Mouse (Mus musculus) duodenum, adult 2 months (tissue): ENCODE results near the gene Nfam1. TPM values are rescaled to one million over a fixed set of nuclear protein-coding genes. Genes with fewer than 3 reads are reported as not detected.

Experiments used
- polyA plus RNA-seq: library from polyadenylated mRNA; depleted of rRNA; stranded (reverse); fragments of >200 nt; gene quantifications from 2 replicates; pipeline ENCODE4 v1.2.3, GENCODE M21; 2012; ENCODE audit warnings: low replicate concordance; rRNA removed

Nfam1 gene
- polyA plus RNA-seq: 2.1 and 2.8 TPM in 2 replicates

GRCm38 (mm10) chr15:83032981-83033541, at the start of gene Nfam1:
Gene Nfam1 (minus strand): TSS chr15:83033306.

GRCm38 (mm10) chr15:82987732-82988112, 45.4 kb downstream of the Nfam1 start, which contains the start of gene Tcf20:
Gene Tcf20 (minus strand): TSS chr15:82987872.

Other genes starting within 250 kb of the Nfam1 start
- gene Cyp2d26, start 239.0 kb downstream of the Nfam1 start, polyA plus RNA-seq: 321 and 669 TPM in 2 replicates
- 10.6 and 15.4 TPM in 2 replicates for gene Tcf20, start 45.4 kb downstream of the Nfam1 start, polyA plus RNA-seq
- 86.5 and 90.2 TPM in 2 replicates for gene Serhl, start 56.2 kb upstream of the Nfam1 start, polyA plus RNA-seq
- 82.7 and 91.7 TPM in 2 replicates for gene Rrp7a, start 89.5 kb upstream of the Nfam1 start, polyA plus RNA-seq
- gene Poldip3, start 116.1 kb upstream of the Nfam1 start, polyA plus RNA-seq: 27.0 and 34.7 TPM in 2 replicates
- gene Cyb5r3, start 139.3 kb upstream of the Nfam1 start, polyA plus RNA-seq: 773 and 997 TPM in 2 replicates
- 8.6 and 17.0 TPM in 2 replicates for gene A4galt, start 218.5 kb upstream of the Nfam1 start, polyA plus RNA-seq